Mouse (Mus musculus) Muller cell, postnatal 12 days (primary cell): Measurements from ENCODE around the gene Pde3a.

Experiments
- DNase-seq: peaks from one replicate; pipeline ENCODE4 v3.0.0-alpha.2; 2015; ENCODE audit errors: inconsistent ontology term

Gene Pde3a

GRCm38 (mm10) chr6:141265257-141265656 is 16.2 kb downstream of the Pde3a start:
- no peak for DNase-seq

GRCm38 (mm10) chr6:141267888-141268570 is 19.0 kb downstream of the Pde3a start:
- DNase-seq: no peak

- DNase-seq: no peak
Observed at GRCm38 (mm10) chr6:141268871-141269270, 19.8 kb downstream of the Pde3a start.

- no peak for DNase-seq
Observed at GRCm38 (mm10) chr6:141271133-141271532, 22.1 kb downstream of the Pde3a start.

GRCm38 (mm10) chr6:141271579-141271978 is 22.5 kb downstream of the Pde3a start:
- DNase-seq: no peak

- DNase-seq: no peak
Observed at GRCm38 (mm10) chr6:141273685-141274084, 24.6 kb downstream of the Pde3a start.

GRCm38 (mm10) chr6:141281685-141282084 is 32.6 kb downstream of the Pde3a start:
- no peak for DNase-seq

- DNase-seq: no peak
Observed at GRCm38 (mm10) chr6:141282796-141283195, 33.7 kb downstream of the Pde3a start.

GRCm38 (mm10) chr6:141291195-141291594 is 42.1 kb downstream of the Pde3a start:
- no peak for DNase-seq

- DNase-seq: no peak
Observed at GRCm38 (mm10) chr6:141292826-141293459, 43.9 kb downstream of the Pde3a start.

GRCm38 (mm10) chr6:141293460-141293853 is 44.4 kb downstream of the Pde3a start:
- peak; percentile 12 for DNase-seq

GRCm38 (mm10) chr6:141295264-141295663 is 46.2 kb downstream of the Pde3a start:
- DNase-seq: no peak

GRCm38 (mm10) chr6:141301750-141302748 is 53.0 kb downstream of the Pde3a start:
- no peak for DNase-seq

- no peak for DNase-seq
Observed at GRCm38 (mm10) chr6:141302842-141303241, 53.8 kb downstream of the Pde3a start.

- no peak for DNase-seq
Observed at GRCm38 (mm10) chr6:141307326-141307725, 58.3 kb downstream of the Pde3a start.

GRCm38 (mm10) chr6:141308451-141308850 is 59.4 kb downstream of the Pde3a start:
- DNase-seq: no peak

GRCm38 (mm10) chr6:141309872-141310271 is 60.8 kb downstream of the Pde3a start:
- DNase-seq: no peak

- no peak for DNase-seq
Observed at GRCm38 (mm10) chr6:141310351-141310750, 61.3 kb downstream of the Pde3a start.

- no peak for DNase-seq
Observed at GRCm38 (mm10) chr6:141311615-141312014, 62.5 kb downstream of the Pde3a start.

- no peak for DNase-seq
Observed at GRCm38 (mm10) chr6:141313112-141313511, 64.0 kb downstream of the Pde3a start.

- no peak for DNase-seq
Observed at GRCm38 (mm10) chr6:141318440-141318839, 69.4 kb downstream of the Pde3a start.

- DNase-seq: no peak
Observed at GRCm38 (mm10) chr6:141321253-141321652, 72.2 kb downstream of the Pde3a start.
